Mouse (Mus musculus) liver, embryonic 11.5 days (tissue): Measurements from ENCODE around the gene Mical2. TPM values are rescaled to one million over a fixed set of nuclear protein-coding genes. Genes with fewer than 3 reads are reported as not detected.

Experiments
- ATAC-seq: fragments of 200-750 bp; cut with Nextera tagmentation; replicated peaks from 2 replicates; pipeline ENCODE4 v1.8.0; 2017; ENCODE audit warnings: moderate number of reproducible peaks, mild to moderate bottlenecking, moderate TSS enrichment, moderate library complexity; ENCODE audit not compliant: low FRiP score
- DNase-seq: peaks from one replicate; pipeline ENCODE4 v3.0.0-alpha.2; 2017; ENCODE audit warnings: low spot score
- H3K27ac ChIP-seq: fragments of 300-500 bp; sonication (generic); 2 replicates; pipeline ENCODE4 v1.5.1; 2014; ENCODE audit warnings: mild to moderate bottlenecking, low read depth, low read length, control low read depth
- H3K27me3 ChIP-seq: fragments of 300-500 bp; sonication (generic); replicated peaks from 2 replicates; pipeline ENCODE4 v1.6.1; 2014; ENCODE audit warnings: low read length, mixed read lengths; ENCODE audit not compliant: control insufficient read depth, insufficient read depth
- H3K36me3 ChIP-seq: fragments of 300-500 bp; sonication (generic); 2 replicates; pipeline ENCODE4 v1.6.1; 2014; ENCODE audit warnings: mild to moderate bottlenecking, low read length, moderate library complexity, mixed read lengths; ENCODE audit not compliant: control insufficient read depth, insufficient read depth
- H3K4me1 ChIP-seq: fragments of 300-500 bp; sonication (generic); replicated peaks from 2 replicates; pipeline ENCODE4 v1.6.1; 2014; ENCODE audit warnings: low read length, mixed read lengths; ENCODE audit not compliant: control insufficient read depth, insufficient read depth
- H3K4me2 ChIP-seq: fragments of 300-500 bp; sonication (generic); 2 replicates; pipeline ENCODE4 v1.6.1; 2014; ENCODE audit warnings: mild to moderate bottlenecking, control low read depth, moderate library complexity
- H3K4me3 ChIP-seq: fragments of 300-500 bp; sonication (generic); 2 replicates; pipeline ENCODE4 v1.5.1; 2014; ENCODE audit warnings: low read depth, low read length, control low read depth
- H3K9ac ChIP-seq: fragments of 300-500 bp; sonication (generic); 2 replicates; pipeline ENCODE4 v1.6.1; 2014; ENCODE audit warnings: low read depth, low read length, control low read depth
- H3K9me3 ChIP-seq: fragments of 300-500 bp; sonication (generic); 2 replicates; pipeline ENCODE4 v1.6.1; 2016; ENCODE audit warnings: low read length, inconsistent platforms, mixed read lengths; ENCODE audit not compliant: control insufficient read depth
- WGBS: fragments of 180-500 bp; shearing (Covaris S2); extraction: QIAGEN DNeasy Blood & Tissue Kit; methylation state at CpG from one replicate; pipeline ENCODE4 v1.1.7; 2014; 5-methylcytosine and 5-hydroxymethylcytosine counted together
- polyA plus RNA-seq: library from polyadenylated mRNA; unstranded; fragments of >200 nt; fragmentation: Nextera tagmentation; extraction: Ambion mirVana; gene quantifications from 2 replicates; pipeline ENCODE4 v1.2.1, GENCODE M21; 2014

The Mical2 gene
- polyA plus RNA-seq, 1 experiment from 2014 or later: 9.3 TPM

DNA sequence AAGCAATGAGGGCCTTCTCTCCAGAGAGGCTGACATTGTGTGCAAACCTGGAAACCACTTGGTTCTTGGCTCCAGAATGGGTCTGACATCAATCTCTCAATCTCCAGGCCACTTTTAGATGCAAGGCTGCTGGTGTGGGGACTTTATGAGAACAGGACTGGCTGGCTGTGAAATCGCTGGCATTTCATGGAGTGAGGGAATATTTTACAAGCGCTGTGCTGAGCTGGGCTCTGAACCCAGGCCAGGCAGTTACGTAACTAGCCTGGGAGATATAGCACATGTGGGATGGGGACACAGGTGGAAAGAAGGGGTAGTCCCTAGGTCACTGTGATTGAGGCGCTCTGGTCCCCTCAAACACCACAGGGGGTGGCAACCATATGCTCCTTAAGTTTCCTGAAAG, 33.4 kb upstream of the Mical2 start:
- H3K4me3 ChIP-seq: no peak overlapping the region
- H3K9me3 ChIP-seq: no peaks in the 10 kb centered on the region
- 81% methylated on average over 4 of the region's 4 CpGs for WGBS
- H3K27ac ChIP-seq: no peak overlapping the region
- no peaks in the 10 kb centered on the region for H3K4me1 ChIP-seq
- ATAC-seq (no peak), DNase-seq (no peak)
- H3K27me3 ChIP-seq: no peaks in the 10 kb centered on the region
- no peak overlapping the region for H3K4me2 ChIP-seq
- H3K36me3 ChIP-seq: no peaks in the 10 kb centered on the region
- H3K9ac ChIP-seq: no peak overlapping the region

DNA sequence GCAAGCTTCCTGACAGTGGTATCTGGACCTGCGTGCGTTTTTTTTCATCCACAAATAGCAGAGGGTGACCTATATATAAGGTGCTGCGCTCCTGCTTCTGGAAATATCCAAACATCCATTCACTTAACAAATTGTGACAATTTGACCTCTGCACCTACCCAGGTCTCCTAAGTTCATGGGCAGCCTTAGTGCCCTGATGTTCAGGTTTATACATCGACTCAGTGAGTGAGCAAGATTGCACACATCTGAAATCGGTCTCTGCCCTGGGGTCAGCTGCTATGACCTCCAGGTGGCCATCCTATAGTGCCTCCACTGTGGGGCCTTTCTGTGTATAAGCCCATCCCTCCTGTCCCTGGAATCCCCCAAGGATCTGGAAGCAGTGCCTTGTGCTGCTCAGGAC, 32.9 kb upstream of the Mical2 start:
- no peaks in the 10 kb centered on the region for H3K36me3 ChIP-seq
- H3K4me3 ChIP-seq: no peak overlapping the region
- DNase-seq: no peak
- no peaks in the 10 kb centered on the region for H3K27me3 ChIP-seq
- H3K4me1 ChIP-seq: no peaks in the 10 kb centered on the region
- no peak overlapping the region for H3K4me2 ChIP-seq
- no peak for ATAC-seq
- H3K27ac ChIP-seq: no peak overlapping the region
- 77% methylated on average over 5 of the region's 5 CpGs for WGBS
- H3K9me3 ChIP-seq: no peaks in the 10 kb centered on the region
- H3K9ac ChIP-seq: no peak overlapping the region

DNA sequence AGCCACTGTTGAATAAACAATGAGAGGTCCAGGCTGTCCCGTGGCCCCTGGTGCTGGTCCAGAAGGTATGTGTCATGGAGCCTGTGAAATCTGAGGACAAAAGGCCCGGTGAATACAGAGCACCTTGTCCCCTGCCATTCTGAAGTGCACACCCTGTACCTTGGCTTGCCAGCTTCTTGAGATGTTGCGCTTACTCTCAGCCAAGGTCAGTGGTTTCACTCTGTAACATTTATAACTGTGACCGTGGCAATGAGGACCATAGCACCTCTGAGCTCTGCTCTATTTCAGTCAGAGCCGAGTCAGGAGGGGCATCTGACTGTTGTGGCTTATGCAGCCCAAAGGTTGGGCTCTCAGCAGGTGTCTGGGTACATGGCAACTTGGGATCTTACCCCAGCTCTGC, 31.4 kb upstream of the Mical2 start:
- 71% methylated on average over 5 of the region's 5 CpGs for WGBS
- ATAC-seq (no peak), DNase-seq (no peak)
- Histone ChIP-seq H3K27me3 (no peaks in the 10 kb centered on the region), H3K36me3 (no peaks in the 10 kb centered on the region), H3K4me2 (no peak overlapping the region), H3K27ac (no peak overlapping the region), H3K9me3 (no peaks in the 10 kb centered on the region), H3K4me1 (no peaks in the 10 kb centered on the region), H3K9ac (no peak overlapping the region), H3K4me3 (no peak overlapping the region)

DNA sequence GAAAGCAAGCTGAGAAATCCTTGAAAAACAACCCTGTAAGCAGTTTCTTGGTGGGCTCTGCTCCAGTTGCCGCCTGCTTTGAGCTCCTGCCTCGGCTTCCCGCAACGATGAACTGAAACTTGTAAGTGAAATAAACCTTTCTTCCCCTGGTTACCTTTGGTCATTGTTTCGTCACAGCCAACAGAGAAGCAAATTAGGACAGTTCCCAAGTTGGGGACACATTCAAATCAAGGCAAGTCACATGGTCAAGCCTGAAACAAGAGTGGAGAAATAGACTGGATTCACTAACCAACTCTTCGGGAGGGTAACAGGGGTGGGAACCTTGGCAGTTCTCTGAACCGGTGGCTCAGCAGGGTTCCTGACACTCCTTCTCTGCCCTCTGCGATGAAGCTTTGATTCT, 28.2 kb upstream of the Mical2 start:
- H3K27me3 ChIP-seq: no peaks in the 10 kb centered on the region
- H3K9ac ChIP-seq: no peak overlapping the region
- no peak overlapping the region for H3K27ac ChIP-seq
- H3K36me3 ChIP-seq: no peaks in the 10 kb centered on the region
- 0 out of 2 replicates have a peak, but pooled peaks cover 2% of the 10 kb centered on the region for H3K4me1 ChIP-seq
- ATAC-seq: no peak
- no peak for DNase-seq
- 71% methylated on average over 8 of the region's 8 CpGs for WGBS
- no peak overlapping the region for H3K4me3 ChIP-seq
- no peak overlapping the region for H3K4me2 ChIP-seq
- H3K9me3 ChIP-seq: no peaks in the 10 kb centered on the region

DNA sequence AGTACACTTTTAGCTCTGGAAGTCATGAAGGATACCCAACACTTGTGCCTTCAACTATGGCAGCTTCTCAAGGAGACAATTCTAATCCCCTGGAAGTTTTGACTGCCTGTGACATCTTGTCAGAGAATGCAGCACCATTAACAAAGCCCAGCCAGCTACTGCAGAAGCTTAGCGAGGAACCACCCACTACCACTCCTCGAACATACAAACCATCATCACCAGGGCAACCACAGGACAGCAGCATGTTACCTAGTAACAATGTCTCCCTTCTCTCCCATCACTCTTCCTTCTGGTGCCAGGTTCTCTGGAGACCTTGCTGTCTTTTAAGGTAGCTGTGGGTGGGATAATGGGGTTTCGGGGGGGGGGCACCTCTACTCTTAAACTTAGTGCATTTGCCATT, 26.3 kb upstream of the Mical2 start:
- Histone ChIP-seq H3K4me2 (no peak overlapping the region), H3K4me1 (0 out of 2 replicates have a peak, but pooled peaks cover 2% of the 10 kb centered on the region), H3K9ac (no peak overlapping the region), H3K27ac (no peak overlapping the region), H3K4me3 (no peak overlapping the region), H3K36me3 (no peaks in the 10 kb centered on the region), H3K9me3 (no peaks in the 10 kb centered on the region), H3K27me3 (no peaks in the 10 kb centered on the region)
- DNase-seq: no peak
- 76% methylated on average over 3 of the region's 3 CpGs for WGBS
- no peak for ATAC-seq

DNA sequence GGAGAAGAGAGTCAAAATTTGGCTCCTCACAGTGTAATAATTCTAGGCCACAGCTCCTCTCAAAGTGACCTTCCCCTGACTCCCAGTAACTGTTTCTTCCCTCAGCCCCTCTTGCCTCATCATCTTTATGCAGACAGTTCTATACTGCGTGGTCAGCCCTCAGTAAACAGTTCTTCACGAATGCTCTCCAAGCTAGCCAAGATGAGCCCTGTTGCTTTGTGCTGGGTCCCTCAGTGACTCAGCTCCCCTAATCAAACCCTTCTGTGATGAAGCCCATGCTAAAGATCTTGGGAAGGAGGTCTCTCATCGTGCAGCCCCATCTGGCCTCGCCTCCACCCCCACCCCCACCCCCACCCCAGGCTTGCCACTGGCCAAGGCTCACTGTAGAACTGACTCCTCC, 24.9 kb upstream of the Mical2 start:
- DNase-seq (no peak), ATAC-seq (no peak)
- Histone ChIP-seq H3K27me3 (no peaks in the 10 kb centered on the region), H3K9ac (no peak overlapping the region), H3K4me1 (0 out of 2 replicates have a peak, but pooled peaks cover 2% of the 10 kb centered on the region), H3K4me3 (no peak overlapping the region), H3K36me3 (no peaks in the 10 kb centered on the region), H3K27ac (no peak overlapping the region), H3K9me3 (no peaks in the 10 kb centered on the region), H3K4me2 (no peak overlapping the region)
- 51% methylated on average over 4 of the region's 4 CpGs for WGBS

DNA sequence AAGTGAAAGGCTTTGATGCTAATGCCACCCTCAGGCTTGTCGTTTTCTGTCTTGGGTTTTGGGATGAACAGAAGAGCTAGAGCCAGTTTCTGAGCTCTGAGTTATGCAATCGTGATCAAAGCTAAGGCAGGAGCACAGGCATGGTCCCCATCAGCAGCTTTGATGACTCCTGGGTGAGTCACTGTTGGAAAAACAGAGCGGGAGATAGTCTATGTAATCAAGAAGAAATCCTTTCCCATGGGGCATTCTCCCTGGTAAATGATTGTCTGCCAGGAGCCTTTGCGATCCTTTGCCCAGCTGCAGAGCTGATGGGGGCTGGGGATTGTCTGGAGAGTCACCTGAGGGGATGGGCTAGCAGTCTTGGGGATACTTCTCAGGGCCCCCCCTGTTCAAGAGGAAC, 23.5 kb upstream of the Mical2 start:
- Histone ChIP-seq H3K4me2 (no peak overlapping the region), H3K9me3 (no peaks in the 10 kb centered on the region), H3K4me3 (no peak overlapping the region), H3K9ac (no peak overlapping the region), H3K27ac (no peak overlapping the region), H3K36me3 (no peaks in the 10 kb centered on the region), H3K4me1 (0 out of 2 replicates have a peak, but pooled peaks cover 2% of the 10 kb centered on the region), H3K27me3 (no peaks in the 10 kb centered on the region)
- ATAC-seq: no peak
- no peak for DNase-seq
- WGBS: 47% methylated on average over 4 of the region's 4 CpGs

DNA sequence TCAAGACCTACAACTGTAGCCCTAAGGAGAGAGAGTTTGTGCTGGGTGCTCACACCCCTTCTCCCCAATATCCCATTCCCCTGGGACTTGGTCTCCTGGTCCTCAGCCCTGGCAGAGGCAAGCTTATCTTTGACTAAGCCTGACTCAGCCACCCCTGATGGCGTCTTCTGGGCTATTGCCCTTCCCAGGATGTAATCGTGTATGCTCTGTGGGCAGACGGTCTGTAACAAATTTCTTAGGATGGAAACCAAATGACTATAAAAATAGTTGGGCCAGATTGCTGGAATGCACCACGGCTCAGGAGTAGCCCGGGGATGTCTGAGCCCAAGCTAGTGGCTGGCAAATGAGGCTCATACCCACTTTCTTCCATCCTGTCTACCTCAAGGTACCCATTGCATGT, 22.8 kb upstream of the Mical2 start:
- Histone ChIP-seq H3K4me2 (no peak overlapping the region), H3K9ac (no peak overlapping the region), H3K27me3 (no peaks in the 10 kb centered on the region), H3K9me3 (no peaks in the 10 kb centered on the region), H3K4me1 (0 out of 2 replicates have a peak, but pooled peaks cover 3% of the 10 kb centered on the region), H3K27ac (no peak overlapping the region), H3K36me3 (no peaks in the 10 kb centered on the region), H3K4me3 (no peak overlapping the region)
- DNase-seq: no peak
- 78% methylated on average over 5 of the region's 5 CpGs for WGBS
- ATAC-seq: no peak

DNA sequence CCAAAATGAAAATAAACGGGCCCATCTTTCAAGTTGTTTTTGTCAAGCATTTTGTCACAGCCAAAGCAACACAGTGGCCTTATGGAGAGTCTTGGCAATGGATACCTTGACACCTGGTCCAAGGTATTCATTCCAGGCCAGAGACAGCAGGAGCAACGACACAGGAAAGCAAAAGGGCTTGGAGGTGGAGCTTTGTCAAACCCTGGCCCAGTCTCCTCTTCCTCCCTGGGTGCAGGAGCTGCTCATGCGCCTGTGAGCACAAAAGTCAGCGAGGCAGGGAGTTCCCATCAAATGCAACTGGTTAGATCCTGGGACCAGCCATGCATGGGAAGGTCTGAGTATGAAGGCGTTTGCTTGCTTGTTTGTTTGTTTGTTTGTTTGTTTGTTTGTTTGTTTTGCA, 21.7 kb upstream of the Mical2 start:
- Histone ChIP-seq H3K4me2 (no peak overlapping the region), H3K36me3 (no peaks in the 10 kb centered on the region), H3K27me3 (no peaks in the 10 kb centered on the region), H3K4me3 (no peak overlapping the region), H3K9ac (no peak overlapping the region), H3K27ac (no peak overlapping the region), H3K4me1 (peaks cover 9% of the 10 kb centered on the region; the same call in 1 of the 2 replicates), H3K9me3 (no peaks in the 10 kb centered on the region)
- DNase-seq (no peak), ATAC-seq (no peak)
- 68% methylated on average over 5 of the region's 5 CpGs for WGBS
